ENCODE assay signal across 9 mouse cellular contexts in the genomic region with DNA sequence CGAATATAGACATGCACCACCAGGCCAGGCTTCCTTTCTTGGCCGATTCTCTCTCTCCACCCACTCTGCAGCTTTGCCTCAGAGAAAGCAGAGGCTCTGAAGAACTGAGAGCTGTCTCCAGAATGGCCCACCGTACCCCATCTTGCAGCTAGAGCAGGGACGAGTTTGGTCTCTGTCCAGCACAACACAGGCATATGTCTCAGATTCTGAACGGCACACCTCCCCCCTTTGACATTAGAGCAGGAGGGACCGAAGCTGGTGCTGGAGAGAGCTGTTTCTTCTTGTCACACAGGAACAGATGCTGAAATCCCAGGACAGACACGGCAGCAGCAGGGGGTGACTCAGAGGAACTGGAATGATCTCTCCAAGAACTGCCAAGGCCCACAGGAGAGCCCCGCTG. TPM values are rescaled to one million over a fixed set of nuclear protein-coding genes. Genes with fewer than 3 reads are reported as not detected.
A peak's percentile ranks its signal among the peaks of the same experiment; 100 is the strongest.
DNase-seq lines count a peak whose midpoint lies in the region; ATAC-seq and TF ChIP-seq lines count a peak whose summit lies in the region.
"Had no signal": no experiment of that assay in that cellular context is flagged by ENCODE, and none has a peak within 500 bp of the region (broad histone marks: within the 10 kb centered on the region; RNA-seq: fewer than 3 reads in every experiment).

No protein-coding gene starts in this region.

- no peak overlapping the region for H3K4me3 ChIP-seq in heart, embryonic 12.5 days
- no peak overlapping the region for H3K4me3 ChIP-seq in heart, adult 2 months
- H3K4me3 ChIP-seq: limb, embryonic 10.5 days had no signal

- intact Hi-C loops in heart, adult 2 months (cut with DNase I) = no loop called here
- intact Hi-C loops in left cerebral cortex, postnatal 25 days (cut with DNase I) = loop anchor here (1.0 kb wide), 1 partner anchor 16 kb away; no protein-coding TSS in a partner anchor

- H3K36me3 ChIP-seq in heart, embryonic 12.5 days = no peaks in the 10 kb centered on the region
- no peaks in the 10 kb centered on the region for H3K36me3 ChIP-seq in heart, adult 2 months (ENCODE audit: control insufficient read depth, insufficient read depth, low read length)
- H3K36me3 ChIP-seq: limb, embryonic 10.5 days had no signal

- ATAC-seq in heart, embryonic 12.5 days (ENCODE audit: insufficient number of reproducible peaks, low FRiP score) = no peak
- ATAC-seq: inflammation-experienced regulatory T-cells, adult 6 months had no signal

- H3K4me2 ChIP-seq in heart, embryonic 12.5 days = no peak overlapping the region

- peaks cover 20% of the 10 kb centered on the region; the same call in 1 of the 2 replicates for H3K27me3 ChIP-seq in heart, embryonic 12.5 days (replicated peaks)
- H3K27me3 ChIP-seq in heart, adult 2 months (ENCODE audit: control insufficient read depth, insufficient read depth, low read length) = no peaks in the 10 kb centered on the region

- TF ChIP-seq POLR2A in heart, adult 2 months (IDR thresholded peaks at IDR 0.05; ENCODE audit: insufficient read depth, low read depth, low read length) = no peak

- DNase-seq in heart, adult 2 months = no peak
- peak; percentile 68 for DNase-seq in MN1 (ENCODE audit: low spot score)
- peak; percentile 91 for DNase-seq in brain, adult 2 months (ENCODE audit: low read depth, low spot score)
- DNase-seq in left cerebral cortex, postnatal 25 days (ENCODE audit: low spot score in 2 of 2) = peak; percentile 63 to 92
- DNase-seq in kidney, postnatal 25 days = no peak
- DNase-seq in urinary bladder, adult 18-20 months (ENCODE audit: low spot score in 2 of 2) = no peak

- no peak for TF ChIP-seq EP300 in heart, adult 2 months (IDR thresholded peaks at IDR 0.05; ENCODE audit: insufficient read depth, low read depth, low read length)

- no peaks in the 10 kb centered on the region for H3K4me1 ChIP-seq in heart, embryonic 12.5 days (replicated peaks)
- H3K4me1 ChIP-seq in heart, adult 2 months (ENCODE audit: control insufficient read depth, insufficient read depth, low read length) = no peaks in the 10 kb centered on the region; the same call in 1 of the 2 replicates

- TF ChIP-seq CTCF in heart, adult 2 months (IDR thresholded peaks at IDR 0.05) = no peak

- H3K9me3 ChIP-seq in heart, embryonic 12.5 days (replicated peaks) = no peaks in the 10 kb centered on the region
- H3K9me3 ChIP-seq: limb, embryonic 10.5 days had no signal

- no peaks in the 10 kb centered on the region for H3K79me2 ChIP-seq in heart, adult 2 months (replicated peaks; ENCODE audit: control insufficient read depth, insufficient read depth, low read length)

- H3K27ac ChIP-seq in heart, embryonic 12.5 days (ENCODE audit: poor library complexity, severe bottlenecking) = no peak overlapping the region
- H3K27ac ChIP-seq in heart, adult 2 months = no peak overlapping the region
- H3K27ac ChIP-seq: limb, embryonic 10.5 days had no signal

- H3K9ac ChIP-seq in heart, embryonic 12.5 days = 0 out of 2 replicates have a peak overlapping the region, but pooled peaks have one; percentile 31
- no peak overlapping the region for H3K9ac ChIP-seq in heart, adult 2 months (ENCODE audit: low read depth, low read length)

- 30% methylated on average over 8 of the region's 8 CpGs for WGBS in heart, embryonic 12.5 days
- WGBS in heart, adult 2 months = 29% methylated on average over 8 of the region's 8 CpGs

RNA-seq across cellular contexts. Expression of gene Copz2, which starts 9.4 kb away (rescaled TPM):
- polyA plus RNA-seq in heart, embryonic 12.5 days (2016; fragmentation: Nextera tagmentation; extraction: Ambion mirVana) = 105 TPM in 2 replicates
- 10 to 100 TPM; 35.0 to 36.9 TPM for total RNA-seq in heart, adult 2 months (2021)
- 55.0 and 76.6 TPM in 2 replicates for polyA plus RNA-seq in heart, adult 2 months (2012; rRNA removed)
- total RNA-seq in left cerebral cortex, postnatal 25 days (2021) = 1 to 10 TPM; 3.8 to 6.0 TPM
- polyA plus RNA-seq: inflammation-experienced regulatory T-cells, adult 6 months had no signal

RNA-seq across cellular contexts. Expression of gene Nfe2l1, which starts 10.5 kb away (rescaled TPM):
- 85.8 and 89.7 TPM in 2 replicates for polyA plus RNA-seq in heart, embryonic 12.5 days (2016; fragmentation: Nextera tagmentation; extraction: Ambion mirVana)
- 100 to 1,000 TPM; 395 to 436 TPM for total RNA-seq in heart, adult 2 months (2021)
- polyA plus RNA-seq in heart, adult 2 months (2012; rRNA removed) = 397 and 529 TPM in 2 replicates
- 100 to 1,000 TPM; 258 to 264 TPM for total RNA-seq in left cerebral cortex, postnatal 25 days (2021)

RNA-seq across cellular contexts. Expression of gene Cbx1, which starts 51.4 kb away (rescaled TPM):
- polyA plus RNA-seq in heart, embryonic 12.5 days (2016; fragmentation: Nextera tagmentation; extraction: Ambion mirVana) = 57.9 and 61.0 TPM in 2 replicates
- 10 to 100 TPM; 34.8 to 36.9 TPM for total RNA-seq in heart, adult 2 months (2021)
- polyA plus RNA-seq in heart, adult 2 months (2012; rRNA removed) = 8.4 and 11.1 TPM in 2 replicates
- 10 to 100 TPM; 47.0 to 47.7 TPM for total RNA-seq in left cerebral cortex, postnatal 25 days (2021)

Comparison
In these comparisons a context has a peak if more than half of its experiments do, and no peak if none do; other contexts are left out.
1. DNase-seq: peak in MN1 (single experiment), brain, adult 2 months (single experiment) and left cerebral cortex, postnatal 25 days (2 of 2); none in heart, adult 2 months (0 of 2), kidney, postnatal 25 days (0 of 2) and urinary bladder, adult 18-20 months (0 of 2).
2. RNA of gene Copz2, which starts 9.4 kb away (total RNA-seq): 35.0 to 36.9 TPM in heart, adult 2 months; 3.8 to 6.0 TPM in left cerebral cortex, postnatal 25 days; every median in the first group is over 4 times any median in the second.